Mouse (Mus musculus): ENCODE measurements at regions not wholly inside any gene's neighbourhood (a gene's known extent, or its start where the extent isn't known, plus 50 kb on each side); places are given as distances from the start of the nearest gene placed in this dataset.
"Not testable (repeated sequence)": the region's sequence is repeated elsewhere in the genome, so short reads cannot be mapped to it uniquely, and the experiment has no call there.

GRCm38 (mm10) chr3:78594718-78595236 lies 691.5 kb downstream of the Rapgef2 start:
- Histone ChIP-seq H3K27me3 (no peaks in the 10 kb centered on the region), H3K4me2 (replicated peaks) (0 out of 2 replicates have a peak overlapping the region, but pooled peaks have one; percentile 2), H3K9ac (no peak overlapping the region), H3K4me1 (peaks cover 7% of the 10 kb centered on the region; the same call in 1 of the 2 replicates), H3K9me3 (replicated peaks) (no peaks in the 10 kb centered on the region), H3K4me3 (replicated peaks) (no peak overlapping the region), H3K27ac (replicated peaks) (no peak overlapping the region), H3K36me3 (no peaks in the 10 kb centered on the region)
- peak; percentile 80 for ATAC-seq (ENCODE audit: insufficient number of reproducible peaks, low FRiP score, low TSS enrichment, low read depth)
- WGBS: 8% methylated on average over 6 of the region's 6 CpGs

- 45% methylated on average over 11 of the region's 11 CpGs for WGBS
- no peaks in the 10 kb centered on the region for H3K36me3 ChIP-seq
- H3K27me3 ChIP-seq: no peaks in the 10 kb centered on the region
- H3K9me3 ChIP-seq (replicated peaks): no peaks in the 10 kb centered on the region
- ATAC-seq (ENCODE audit: insufficient number of reproducible peaks, low FRiP score, low TSS enrichment, low read depth): no peak
- H3K9ac ChIP-seq: no peak overlapping the region
- H3K27ac ChIP-seq (replicated peaks): no peak overlapping the region
- H3K4me3 ChIP-seq (replicated peaks): no peak overlapping the region
- 0 out of 2 replicates have a peak overlapping the region, but pooled peaks have one; percentile 2 for H3K4me2 ChIP-seq (replicated peaks)
- peaks cover 7% of the 10 kb centered on the region; the same call in 1 of the 2 replicates for H3K4me1 ChIP-seq
These were observed 692.0 kb downstream of the Rapgef2 start for GRCm38 (mm10) chr3:78594305-78594704.

DNA sequence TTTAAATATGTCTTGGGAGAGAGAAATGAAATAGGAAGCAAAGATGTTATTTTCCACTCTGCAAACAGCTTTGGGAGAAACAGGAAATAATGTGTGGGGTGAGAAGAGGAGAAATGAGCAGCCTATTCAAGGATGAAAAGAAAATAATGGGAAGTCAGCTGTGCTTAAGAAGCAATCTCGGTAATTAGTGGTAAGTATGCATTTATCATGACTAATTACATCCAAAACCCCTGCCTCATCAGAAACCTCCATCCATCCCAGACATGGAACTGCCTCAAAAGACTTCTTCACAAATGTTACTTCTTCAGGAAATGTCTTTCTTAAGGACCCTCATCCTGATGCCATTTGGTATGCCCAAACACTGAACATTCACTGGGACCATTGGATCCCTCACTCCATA lies 699.7 kb downstream of the Rapgef2 start:
- WGBS: 68% methylated on average over 1 of the region's 1 CpGs
- no peaks in the 10 kb centered on the region for H3K36me3 ChIP-seq

GRCm38 (mm10) chr3:78581868-78582267 lies 704.4 kb downstream of the Rapgef2 start:
- no peak overlapping the region for H3K9ac ChIP-seq
- whole genome bisulfite sequencing: 14% methylated on average over 1 of the region's 1 CpGs
- H3K9me3 ChIP-seq (replicated peaks): no peaks in the 10 kb centered on the region
- H3K4me1 ChIP-seq: no peaks in the 10 kb centered on the region; the same call in 1 of the 2 replicates
- no peak overlapping the region for H3K27ac ChIP-seq (replicated peaks)
- no peaks in the 10 kb centered on the region for H3K36me3 ChIP-seq
- no peak overlapping the region for H3K4me3 ChIP-seq (replicated peaks)
- ATAC-seq (ENCODE audit: insufficient number of reproducible peaks, low FRiP score, low TSS enrichment, low read depth): no peak
- no peak overlapping the region for H3K4me2 ChIP-seq (replicated peaks)
- H3K27me3 ChIP-seq: no peaks in the 10 kb centered on the region

More for the DNA sequence above, 699.7 kb downstream of the Rapgef2 start:
- ATAC-seq (ENCODE audit: insufficient number of reproducible peaks, low FRiP score, low TSS enrichment, low read depth): no peak
- H3K9ac ChIP-seq: no peak overlapping the region
- H3K9me3 ChIP-seq (replicated peaks): no peaks in the 10 kb centered on the region
- no peak overlapping the region for H3K4me3 ChIP-seq (replicated peaks)
- no peaks in the 10 kb centered on the region for H3K27me3 ChIP-seq
- no peak overlapping the region for H3K27ac ChIP-seq (replicated peaks)
- no peaks in the 10 kb centered on the region for H3K4me1 ChIP-seq
- no peak overlapping the region for H3K4me2 ChIP-seq (replicated peaks)

- Histone ChIP-seq H3K36me3 (no peaks in the 10 kb centered on the region), H3K27ac (replicated peaks) (no peak overlapping the region), H3K9ac (no peak overlapping the region), H3K9me3 (replicated peaks) (no peaks in the 10 kb centered on the region), H3K4me1 (no peaks in the 10 kb centered on the region; the same call in 1 of the 2 replicates), H3K27me3 (no peaks in the 10 kb centered on the region), H3K4me2 (replicated peaks) (no peak overlapping the region), H3K4me3 (replicated peaks) (no peak overlapping the region)
- peak; percentile 54; the same call in 1 of the 2 replicates for ATAC-seq (ENCODE audit: insufficient number of reproducible peaks, low FRiP score, low TSS enrichment, low read depth)
- 27% methylated on average over 3 of the region's 3 CpGs for WGBS
These were observed 705.2 kb downstream of the Rapgef2 start for GRCm38 (mm10) chr3:78581100-78581499.

GRCm38 (mm10) chr3:78575667-78576464 lies 710.5 kb downstream of the Rapgef2 start:
- H3K4me2 ChIP-seq (replicated peaks): no peak overlapping the region
- H3K4me1 ChIP-seq: no peaks in the 10 kb centered on the region
- H3K9me3 ChIP-seq (replicated peaks): no peaks in the 10 kb centered on the region
- ATAC-seq (ENCODE audit: insufficient number of reproducible peaks, low FRiP score, low TSS enrichment, low read depth): no peak
- H3K4me3 ChIP-seq (replicated peaks): no peak overlapping the region
- H3K27ac ChIP-seq (replicated peaks): no peak overlapping the region
- no peaks in the 10 kb centered on the region for H3K36me3 ChIP-seq
- H3K27me3 ChIP-seq: no peaks in the 10 kb centered on the region
- H3K9ac ChIP-seq: no peak overlapping the region
- WGBS: 35% methylated on average over 2 of the region's 2 CpGs

- WGBS: 69% methylated on average over 3 of the region's 3 CpGs
- no peak for ATAC-seq (ENCODE audit: insufficient number of reproducible peaks, low FRiP score, low TSS enrichment, low read depth)
These were observed 711.5 kb downstream of the Rapgef2 start for GRCm38 (mm10) chr3:78574807-78575206.

GRCm38 (mm10) chr3:78573299-78573698 lies 713.0 kb downstream of the Rapgef2 start:
- H3K4me2 ChIP-seq (replicated peaks): no peak overlapping the region
- H3K4me3 ChIP-seq (replicated peaks): no peak overlapping the region
- WGBS: 82% methylated on average over 6 of the region's 6 CpGs
- no peaks in the 10 kb centered on the region for H3K36me3 ChIP-seq
- H3K9ac ChIP-seq: no peak overlapping the region
- no peak overlapping the region for H3K27ac ChIP-seq (replicated peaks)
- no peak for ATAC-seq (ENCODE audit: insufficient number of reproducible peaks, low FRiP score, low TSS enrichment, low read depth)
- H3K4me1 ChIP-seq: no peaks in the 10 kb centered on the region
- H3K27me3 ChIP-seq: no peaks in the 10 kb centered on the region
- H3K9me3 ChIP-seq (replicated peaks): no peaks in the 10 kb centered on the region

More at GRCm38 (mm10) chr3:78574807-78575206, 711.5 kb downstream of the Rapgef2 start:
- Histone ChIP-seq H3K4me2 (replicated peaks) (no peak overlapping the region), H3K27ac (replicated peaks) (no peak overlapping the region), H3K27me3 (no peaks in the 10 kb centered on the region), H3K9ac (no peak overlapping the region), H3K9me3 (replicated peaks) (no peaks in the 10 kb centered on the region), H3K36me3 (no peaks in the 10 kb centered on the region), H3K4me1 (no peaks in the 10 kb centered on the region), H3K4me3 (replicated peaks) (no peak overlapping the region)

- not testable (repeated sequence) for H3K9ac ChIP-seq; H3K4me1 ChIP-seq; H3K27ac ChIP-seq (replicated peaks); H3K4me3 ChIP-seq (replicated peaks); H3K9me3 ChIP-seq (replicated peaks); H3K27me3 ChIP-seq; H3K36me3 ChIP-seq; ATAC-seq (ENCODE audit: insufficient number of reproducible peaks, low FRiP score, low TSS enrichment, low read depth); H3K4me2 ChIP-seq (replicated peaks)
These were observed 721.4 kb downstream of the Rapgef2 start for GRCm38 (mm10) chr3:78564926-78565325.
